Mouse (Mus musculus): ENCODE results near the gene Mst1r.

GRCm38 (mm10) chr9:107858343-107858742, 48.3 kb upstream of the Mst1r start:
- TF ChIP-seq POLR2A (IDR thresholded peaks at IDR 0.05; ENCODE audit: borderline replicate concordance, extremely low read depth, low read depth, low read length) (no peak), CTCF (IDR thresholded peaks at IDR 0.05; ENCODE audit: insufficient read depth, low read length) (no peak)
